Mouse (Mus musculus): Measurements from ENCODE around the gene Pram1.

GRCm38 (mm10) chr17:33684671-33685231 lies 46.9 kb downstream of the Pram1 start:
- no peak for TF ChIP-seq GATA1 (IDR thresholded peaks at IDR 0.05; ENCODE audit: low read length)
- no peak for TF ChIP-seq TAL1 (IDR thresholded peaks at IDR 0.05; ENCODE audit: low read length)
